Mouse (Mus musculus) embryonic stem cell, embryonic (primary cell): ENCODE data around the gene Ppfia3.

Experiments used
- CTCF ChIA-PET, 4 experiments: fragments of 300-600 bp in 2 of 4; fragments of 350-600 bp in 2 of 4; sonication (Branson Sonifier 250); formaldehyde crosslinking; loops; one replicate each; lab custom pipeline; 2022; ENCODE audit warnings: inconsistent platforms in 2 of 4; lab: Charles Lee
- POLR2A ChIA-PET, 4 experiments: fragments of 300-600 bp in 2 of 4; fragments of 350-600 bp in 2 of 4; sonication (Branson Sonifier 250); formaldehyde crosslinking; loops; one replicate each; lab custom pipeline; 2022; ENCODE audit warnings: antibody characterized with exemption in 4 of 4, inconsistent platforms in 1 of 4; lab: Charles Lee

Ppfia3 gene

GRCm38 (mm10) chr7:45366652-45367019, at the start of gene Ppfia3:
TSS of gene Ppfia3 (minus strand) at chr7:45367019.
- CTCF ChIA-PET = interaction anchor here (0.5 to 6.9 kb wide), 26 partner anchors 11 to 653 kb away, joined by 3 to 79 read pairs (median 4); partner anchors contain the start of genes Gys1 (in 1 of the 4), Kcna7 (in 1 of the 4), Ntf5 (in 1 of the 4) and Nucb1 (in 1 of the 4)
- POLR2A ChIA-PET = interaction anchor here (0.5 to 51.5 kb wide), 92 partner anchors 6 to 1153 kb away, joined by 3 to 1478 read pairs (median 4); partner anchors contain the start of genes Ftl1 (in 3 of the 4), Snrnp70 (in 3 of the 4), Aldh16a1 (in 2 of the 4) and Fam83e (in 2 of the 4)

- ChIA-PET POLR2A (interaction anchor here in 3 of 4 experiments (0.6 to 8.4 kb wide), 12 partner anchors 9 to 394 kb away, joined by 3 to 114 read pairs (median 4); partner anchors contain the start of genes Gys1 (in 2 of the 3), Kcna7 (in 1 of the 3), Ppfia3 (in 1 of the 3) and Ruvbl2 (in 1 of the 3)), CTCF (interaction anchor here in 2 of 4 experiments (0.6 to 2.4 kb wide), 6 partner anchors 10 to 747 kb away, joined by 3 to 13 read pairs (median 6); partner anchors contain the start of genes Gys1 (in 2 of the 2) and Kcna7 (in 1 of the 2))
Observed at GRCm38 (mm10) chr7:45415636-45416035, 48.8 kb upstream of the Ppfia3 start.

- ChIA-PET POLR2A (interaction anchor here in 1 of 4 experiments (0.7 to 2.1 kb wide), 3 partner anchors 19 to 61 kb away, joined by 3 to 8 read pairs (median 4); partner anchors contain the start of gene Gys1), CTCF (interaction anchor here in 1 of 4 experiments (0.6 kb wide), 1 partner anchor 25 kb away, joined by 3 read pairs; no protein-coding TSS in a partner anchor)
Observed at GRCm38 (mm10) chr7:45414740-45415224, 48.0 kb upstream of the Ppfia3 start.

- ChIA-PET CTCF (interaction anchor here (0.6 to 2.1 kb wide), 14 partner anchors 9 to 268 kb away, joined by 3 to 22 read pairs (median 4); partner anchors contain the start of genes Kcna7 (in 2 of the 4), Gys1 (in 1 of the 4), Ppfia3 (in 1 of the 4) and Snrnp70 (in 1 of the 4)), POLR2A (interaction anchor here (0.6 to 2.1 kb wide), 63 partner anchors 8 to 427 kb away, joined by 3 to 19 read pairs (median 4); partner anchors contain the start of genes Gys1 (in 3 of the 4), Kcna7 (in 3 of the 4), Ftl1 (in 2 of the 4) and Ruvbl2 (in 2 of the 4))
Observed at GRCm38 (mm10) chr7:45413864-45414739, 47.3 kb upstream of the Ppfia3 start.

- POLR2A ChIA-PET = interaction anchor here (0.6 to 2.1 kb wide), 69 partner anchors 8 to 427 kb away, joined by 3 to 19 read pairs (median 4); partner anchors contain the start of genes Gys1 (in 3 of the 4), Kcna7 (in 3 of the 4), Snrnp70 (in 3 of the 4) and Ftl1 (in 2 of the 4)
- CTCF ChIA-PET = interaction anchor here (0.6 to 2.1 kb wide), 17 partner anchors 8 to 269 kb away, joined by 3 to 22 read pairs (median 4); partner anchors contain the start of genes Kcna7 (in 3 of the 4), Gys1 (in 1 of the 4), Ppfia3 (in 1 of the 4) and Snrnp70 (in 1 of the 4)
Observed at GRCm38 (mm10) chr7:45413113-45413863, 46.5 kb upstream of the Ppfia3 start, which contains the start of gene Ntf5. TSS of gene Ntf5 (plus strand) at chr7:45413695.

- CTCF ChIA-PET = interaction anchor here in 3 of 4 experiments (0.6 to 2.1 kb wide), 4 partner anchors 7 to 112 kb away, joined by 3 to 22 read pairs (median 4); partner anchors contain the start of genes Gys1 (in 1 of the 3) and Kcna7 (in 1 of the 3)
- POLR2A ChIA-PET = interaction anchor here (0.8 to 2.1 kb wide), 20 partner anchors 7 to 320 kb away, joined by 3 to 19 read pairs (median 6); partner anchors contain the start of genes Ftl1 (in 2 of the 4), Gys1 (in 2 of the 4), Ruvbl2 (in 2 of the 4) and Kcna7 (in 1 of the 4)
Observed at GRCm38 (mm10) chr7:45412421-45412820, 45.6 kb upstream of the Ppfia3 start.

- ChIA-PET POLR2A (interaction anchor here in 2 of 4 experiments (0.7 to 39.9 kb wide), 8 partner anchors 10 to 110 kb away, joined by 3 to 1478 read pairs (median 4); partner anchors contain the start of genes Snrnp70 (in 2 of the 2), Lhb (in 1 of the 2), Lin7b (in 1 of the 2) and Ppfia3 (in 1 of the 2)), CTCF (interaction anchor here in 2 of 4 experiments (0.7 to 1.6 kb wide), 3 partner anchors 25 to 181 kb away, joined by 3 to 5 read pairs (median 5); partner anchors contain the start of gene Gys1 (in 1 of the 2))
Observed at GRCm38 (mm10) chr7:45409497-45410163, 42.8 kb upstream of the Ppfia3 start.

- POLR2A ChIA-PET = interaction anchor here in 3 of 4 experiments (0.6 to 39.9 kb wide), 8 partner anchors 9 to 129 kb away, joined by 3 to 1478 read pairs (median 4); partner anchors contain the start of genes Snrnp70 (in 2 of the 3), Lhb (in 1 of the 3), Lin7b (in 1 of the 3) and Ppfia3 (in 1 of the 3)
- CTCF ChIA-PET = interaction anchor here in 3 of 4 experiments (0.6 to 1.6 kb wide), 4 partner anchors 25 to 180 kb away, joined by 3 to 5 read pairs (median 4); partner anchors contain the start of gene Gys1 (in 1 of the 3)
Observed at GRCm38 (mm10) chr7:45408949-45409348, 42.1 kb upstream of the Ppfia3 start.

- ChIA-PET CTCF (interaction anchor here in 1 of 4 experiments (1.1 to 4.9 kb wide), 2 partner anchors 26 to 67 kb away, joined by 4 to 47 read pairs; partner anchors contain the start of gene Gys1), POLR2A (interaction anchor here in 3 of 4 experiments (0.6 to 39.9 kb wide), 6 partner anchors 9 to 130 kb away, joined by 3 to 1478 read pairs (median 31); partner anchors contain the start of genes Snrnp70 (in 2 of the 3), Lhb (in 1 of the 3), Lin7b (in 1 of the 3) and Ppfia3 (in 1 of the 3))
Observed at GRCm38 (mm10) chr7:45408351-45408750, 41.5 kb upstream of the Ppfia3 start.

- ChIA-PET POLR2A (interaction anchor here in 2 of 4 experiments (0.9 to 39.9 kb wide), 5 partner anchors 11 to 99 kb away, joined by 3 to 1478 read pairs (median 47); partner anchors contain the start of genes Ppfia3 (in 2 of the 2), Snrnp70 (in 2 of the 2), Lhb (in 1 of the 2) and Lin7b (in 1 of the 2)), CTCF (interaction anchor here in 1 of 4 experiments (1.1 to 4.9 kb wide), 2 partner anchors 27 to 67 kb away, joined by 4 to 47 read pairs; partner anchors contain the start of gene Gys1)
Observed at GRCm38 (mm10) chr7:45407836-45408235, 41.0 kb upstream of the Ppfia3 start.

GRCm38 (mm10) chr7:45406157-45407156, 39.6 kb upstream of the Ppfia3 start:
- ChIA-PET POLR2A (interaction anchor here (0.6 to 39.9 kb wide), 37 partner anchors 10 to 420 kb away, joined by 3 to 1478 read pairs (median 8); partner anchors contain the start of genes Snrnp70 (in 4 of the 4), Gys1 (in 2 of the 4), Lhb (in 2 of the 4) and Ppfia3 (in 2 of the 4)), CTCF (interaction anchor here (0.6 to 4.9 kb wide), 35 partner anchors 9 to 395 kb away, joined by 3 to 53 read pairs (median 8); partner anchors contain the start of genes Gys1 (in 2 of the 4), Lhb (in 2 of the 4), Ruvbl2 (in 2 of the 4) and Snrnp70 (in 2 of the 4))

- POLR2A ChIA-PET = interaction anchor here in 3 of 4 experiments (0.6 to 39.9 kb wide), 68 partner anchors 8 to 419 kb away, joined by 3 to 1478 read pairs (median 4); partner anchors contain the start of genes Ntf5 (in 3 of the 3), Snrnp70 (in 3 of the 3), Gys1 (in 2 of the 3) and Lhb (in 2 of the 3)
- CTCF ChIA-PET = interaction anchor here (0.5 to 4.9 kb wide), 79 partner anchors 8 to 468 kb away, joined by 3 to 53 read pairs (median 5); partner anchors contain the start of genes Gys1 (in 3 of the 4), Lhb (in 3 of the 4), Ntf5 (in 3 of the 4) and Snrnp70 (in 3 of the 4)
Observed at GRCm38 (mm10) chr7:45405091-45406075, 38.6 kb upstream of the Ppfia3 start, which contains the start of gene Kcna7. TSS of gene Kcna7 (plus strand) at chr7:45405653.
